Mouse (Mus musculus) midbrain, embryonic 14.5 days (tissue): ENCODE data around the gene Cdh16. TPM values are rescaled to one million over a fixed set of nuclear protein-coding genes. Genes with fewer than 3 reads are reported as not detected.

ENCODE experiments used
- ATAC-seq: fragments of 200-750 bp; cut with Nextera tagmentation; 2 replicates; pipeline ENCODE4 v1.8.0; 2017; ENCODE audit warnings: moderate number of reproducible peaks, moderate library complexity; ENCODE audit not compliant: low FRiP score, low TSS enrichment
- DNase-seq: peaks from one replicate; pipeline ENCODE4 v3.0.0-alpha.2; 2015
- H3K27ac ChIP-seq: fragments of 300-500 bp; sonication (generic); replicated peaks from 2 replicates; pipeline ENCODE4 v1.5.1; 2014; ENCODE audit warnings: mild to moderate bottlenecking, low read depth, low read length, moderate library complexity
- H3K27me3 ChIP-seq: fragments of 300-500 bp; sonication (generic); 2 replicates; pipeline ENCODE4 v1.6.1; 2014; ENCODE audit warnings: low read length, control low read depth, mixed read lengths; ENCODE audit not compliant: control insufficient read depth, insufficient read depth
- H3K36me3 ChIP-seq: fragments of 300-500 bp; sonication (generic); 2 replicates; pipeline ENCODE4 v1.6.1; 2014; ENCODE audit warnings: low read length, control low read depth; ENCODE audit not compliant: control insufficient read depth, insufficient read depth
- H3K4me1 ChIP-seq: fragments of 300-500 bp; sonication (generic); 2 replicates; pipeline ENCODE4 v1.6.1; 2014; ENCODE audit warnings: mild to moderate bottlenecking, antibody characterized with exemption, low read length, control low read depth; ENCODE audit not compliant: control insufficient read depth, insufficient read depth
- H3K4me2 ChIP-seq: fragments of 300-500 bp; sonication (generic); 2 replicates; pipeline ENCODE4 v1.6.1; 2014; ENCODE audit warnings: mild to moderate bottlenecking, low read length, moderate library complexity
- H3K4me3 ChIP-seq: fragments of 300-500 bp; sonication (generic); replicated peaks from 2 replicates; pipeline ENCODE4 v1.5.1; 2014; ENCODE audit warnings: low read depth, low read length
- H3K9ac ChIP-seq: fragments of 300-500 bp; sonication (generic); replicated peaks from 2 replicates; pipeline ENCODE4 v1.6.1; 2014; ENCODE audit warnings: mild to moderate bottlenecking, low read length, moderate library complexity
- H3K9me3 ChIP-seq: fragments of 300-500 bp; sonication (generic); 2 replicates; pipeline ENCODE4 v1.6.1; 2016; ENCODE audit warnings: low read length, control low read depth, mixed read lengths; ENCODE audit not compliant: control insufficient read depth
- WGBS: fragments of 180-500 bp; shearing (Covaris S2); extraction: QIAGEN DNeasy Blood & Tissue Kit; methylation state at CpG from one replicate; pipeline ENCODE4 v1.1.7; 2014; 5-methylcytosine and 5-hydroxymethylcytosine counted together
- polyA plus RNA-seq: library from polyadenylated mRNA; unstranded; fragments of >200 nt; fragmentation: Nextera tagmentation; extraction: Ambion mirVana; gene quantifications from 2 replicates; pipeline ENCODE4 v1.2.1, GENCODE M21; 2014

Cdh16 gene
- polyA plus RNA-seq, 1 experiment from 2014 or later: not detected

DNA sequence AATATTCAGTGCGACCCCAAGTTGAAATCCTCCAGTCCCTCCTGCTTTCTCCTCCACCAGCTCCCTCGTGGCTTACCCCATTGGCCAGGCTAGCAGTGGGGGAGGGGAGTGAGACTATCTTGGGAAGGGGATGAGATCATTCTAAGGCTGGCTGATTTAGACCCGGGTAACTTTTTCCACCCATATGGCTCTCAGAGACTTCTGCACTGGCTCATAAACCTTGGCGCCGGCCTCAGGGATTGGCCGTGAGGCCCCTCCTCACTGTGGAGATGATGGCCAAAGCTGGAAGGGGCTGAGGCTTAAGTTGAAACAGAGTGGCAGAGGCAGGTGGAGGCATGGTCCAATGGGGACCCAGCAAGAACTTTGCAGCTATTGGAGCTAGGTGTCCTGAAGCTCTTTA, 17.9 kb downstream of the Cdh16 start:
- no peaks in the 10 kb centered on the region for H3K27me3 ChIP-seq
- H3K9me3 ChIP-seq: no peaks in the 10 kb centered on the region
- H3K4me3 ChIP-seq: no peak overlapping the region
- 0 out of 2 replicates have a peak, but pooled peaks cover 7% of the 10 kb centered on the region for H3K4me1 ChIP-seq
- ATAC-seq (no peak), DNase-seq (no peak)
- H3K27ac ChIP-seq: no peak overlapping the region
- 55% methylated on average over 6 of the region's 6 CpGs for WGBS
- H3K4me2 ChIP-seq: no peak overlapping the region
- no peak overlapping the region for H3K9ac ChIP-seq
- no peaks in the 10 kb centered on the region for H3K36me3 ChIP-seq

GRCm38 (mm10) chr8:104603245-104603593, 21.0 kb downstream of the Cdh16 start:
- no peak for DNase-seq
- Histone ChIP-seq H3K9me3 (no peaks in the 10 kb centered on the region), H3K4me3 (no peak overlapping the region), H3K36me3 (no peaks in the 10 kb centered on the region), H3K4me2 (no peak overlapping the region), H3K27me3 (no peaks in the 10 kb centered on the region), H3K27ac (no peak overlapping the region), H3K4me1 (0 out of 2 replicates have a peak, but pooled peaks cover 7% of the 10 kb centered on the region), H3K9ac (no peak overlapping the region)
- ATAC-seq: no peak
- 74% methylated on average over 4 of the region's 4 CpGs for WGBS

GRCm38 (mm10) chr8:104602468-104603244, 21.5 kb downstream of the Cdh16 start:
- no peaks in the 10 kb centered on the region for H3K36me3 ChIP-seq
- DNase-seq (peak; percentile 94), ATAC-seq (peak; percentile 90)
- no peak overlapping the region for H3K9ac ChIP-seq
- H3K4me1 ChIP-seq: 0 out of 2 replicates have a peak, but pooled peaks cover 7% of the 10 kb centered on the region
- no peak overlapping the region for H3K4me3 ChIP-seq
- no peaks in the 10 kb centered on the region for H3K9me3 ChIP-seq
- no peaks in the 10 kb centered on the region for H3K27me3 ChIP-seq
- H3K4me2 ChIP-seq: peak overlapping the region; percentile 41
- 19% methylated on average over 21 of the region's 21 CpGs for WGBS
- H3K27ac ChIP-seq: no peak overlapping the region

DNA sequence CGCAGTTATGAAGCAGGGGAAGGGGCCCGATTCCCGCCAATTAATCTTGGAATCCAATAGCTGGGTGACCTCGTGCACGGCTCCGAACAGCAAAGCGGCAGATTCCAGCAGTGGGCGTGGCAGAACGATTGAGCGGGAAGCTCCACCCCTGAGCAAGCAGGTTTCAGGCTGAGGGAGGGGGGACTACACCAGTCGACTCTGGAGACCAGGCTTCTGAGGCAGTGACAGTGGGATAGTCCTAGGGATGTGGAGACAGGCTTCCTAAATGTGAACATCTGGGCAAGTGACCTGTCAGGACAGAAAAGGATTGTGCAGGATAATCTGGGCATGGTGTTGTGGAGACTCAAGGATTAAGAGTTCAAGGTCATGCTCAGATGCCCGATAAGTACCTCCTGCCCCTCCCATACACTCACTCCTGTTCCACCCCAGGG, 22.2 kb downstream of the Cdh16 start:
- WGBS: under 1% methylated on average over 12 of the region's 12 CpGs
- no peak for DNase-seq

DNA sequence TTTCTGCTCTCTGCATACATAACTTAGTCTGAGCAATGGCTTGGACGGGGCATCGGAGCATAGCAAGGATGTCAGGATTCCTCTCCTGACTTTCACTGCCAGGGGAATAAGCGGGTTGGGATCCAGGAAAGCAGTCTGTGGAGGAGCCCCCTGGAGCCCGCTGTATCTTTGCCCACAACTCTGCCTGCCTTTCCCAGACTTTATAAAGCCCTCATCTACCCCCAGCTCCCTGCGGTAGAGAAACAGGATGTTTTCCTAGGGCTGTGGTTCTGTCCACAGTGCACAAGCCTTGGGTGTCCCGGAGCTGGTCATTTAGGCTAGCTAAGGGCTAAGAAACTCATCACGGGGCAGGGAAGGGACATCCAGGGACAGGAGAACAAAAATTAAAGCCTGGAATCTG, 22.8 kb downstream of the Cdh16 start:
- no peak for DNase-seq
- 21% methylated on average over 7 of the region's 7 CpGs for WGBS
- H3K27me3 ChIP-seq: no peaks in the 10 kb centered on the region
- H3K4me2 ChIP-seq: no peak overlapping the region
- no peak overlapping the region for H3K4me3 ChIP-seq
- no peaks in the 10 kb centered on the region for H3K9me3 ChIP-seq
- H3K36me3 ChIP-seq: 0 out of 2 replicates have a peak, but pooled peaks cover 3% of the 10 kb centered on the region
- H3K4me1 ChIP-seq: 0 out of 2 replicates have a peak, but pooled peaks cover 7% of the 10 kb centered on the region
- no peak overlapping the region for H3K9ac ChIP-seq
- no peak overlapping the region for H3K27ac ChIP-seq
- ATAC-seq: no peak

More for the DNA sequence above, 22.2 kb downstream of the Cdh16 start:
- Histone ChIP-seq H3K27ac (no peak overlapping the region), H3K4me1 (0 out of 2 replicates have a peak, but pooled peaks cover 7% of the 10 kb centered on the region), H3K9ac (no peak overlapping the region), H3K27me3 (no peaks in the 10 kb centered on the region), H3K9me3 (no peaks in the 10 kb centered on the region), H3K4me2 (peak overlapping the region; percentile 41), H3K36me3 (no peaks in the 10 kb centered on the region), H3K4me3 (no peak overlapping the region)
- ATAC-seq: no peak

DNA sequence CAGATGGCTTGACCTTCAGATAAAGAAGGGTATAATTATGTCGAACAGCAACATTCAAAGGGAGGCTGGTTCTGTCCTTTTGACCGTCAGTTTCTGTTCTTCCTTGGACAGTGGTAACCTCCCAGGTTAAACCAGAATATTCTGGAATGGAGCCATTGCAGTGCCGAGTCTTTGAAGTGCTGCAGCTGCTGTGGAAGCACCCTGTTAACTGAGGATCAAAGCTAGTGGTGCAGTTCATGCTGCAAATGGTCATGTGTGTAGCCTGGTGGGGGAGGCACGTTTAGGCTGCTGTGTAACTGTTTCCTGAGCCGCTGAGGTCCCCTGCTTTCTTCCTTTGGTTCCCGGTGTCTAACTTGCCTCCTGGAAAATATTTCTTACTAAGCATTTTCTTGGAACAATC, 25.7 kb downstream of the Cdh16 start:
- H3K4me3 ChIP-seq: no peak overlapping the region
- 74% methylated on average over 6 of the region's 6 CpGs for WGBS
- DNase-seq: no peak

GRCm38 (mm10) chr8:104597656-104598055, 26.5 kb downstream of the Cdh16 start:
- 0 out of 2 replicates have a peak, but pooled peaks cover 7% of the 10 kb centered on the region for H3K4me1 ChIP-seq
- no peak overlapping the region for H3K4me3 ChIP-seq
- 88% methylated on average over 6 of the region's 6 CpGs for WGBS
- DNase-seq (no peak), ATAC-seq (no peak)
- peaks cover 31% of the 10 kb centered on the region for H3K36me3 ChIP-seq
- H3K9ac ChIP-seq: no peak overlapping the region
- no peaks in the 10 kb centered on the region for H3K9me3 ChIP-seq
- H3K4me2 ChIP-seq: no peak overlapping the region
- H3K27me3 ChIP-seq: no peaks in the 10 kb centered on the region
- no peak overlapping the region for H3K27ac ChIP-seq

More for the DNA sequence above, 25.7 kb downstream of the Cdh16 start:
- H3K4me1 ChIP-seq: 0 out of 2 replicates have a peak, but pooled peaks cover 7% of the 10 kb centered on the region
- no peak overlapping the region for H3K9ac ChIP-seq
- peaks cover 29% of the 10 kb centered on the region for H3K36me3 ChIP-seq
- ATAC-seq: no peak
- no peak overlapping the region for H3K27ac ChIP-seq
- no peaks in the 10 kb centered on the region for H3K9me3 ChIP-seq
- H3K27me3 ChIP-seq: no peaks in the 10 kb centered on the region
- H3K4me2 ChIP-seq: no peak overlapping the region

GRCm38 (mm10) chr8:104595773-104596536, 28.2 kb downstream of the Cdh16 start:
- Histone ChIP-seq H3K36me3 (peaks cover 31% of the 10 kb centered on the region), H3K4me1 (0 out of 2 replicates have a peak, but pooled peaks cover 3% of the 10 kb centered on the region), H3K4me2 (no peak overlapping the region), H3K9ac (no peak overlapping the region), H3K4me3 (no peak overlapping the region), H3K27ac (no peak overlapping the region), H3K9me3 (no peaks in the 10 kb centered on the region), H3K27me3 (no peaks in the 10 kb centered on the region)
- DNase-seq (no peak), ATAC-seq (no peak)
- WGBS: 84% methylated on average over 21 of the region's 21 CpGs
